Mouse (Mus musculus): ENCODE data around the gene Bcl11a. TPM values are rescaled to one million over a fixed set of nuclear protein-coding genes. Genes with fewer than 3 reads are reported as not detected.

Gene Bcl11a
- polyA plus RNA-seq, 1 experiment from 2014 or later = 42.5 TPM

- ATAC-seq (ENCODE audit: low FRiP score) (no peak), DNase-seq (ENCODE audit: low spot score, missing footprints) (no peak)
- no peaks in the 10 kb centered on the region for H3K9me3 ChIP-seq (ENCODE audit: control insufficient read depth, low read length)
- no peak overlapping the region for H3K9ac ChIP-seq (ENCODE audit: low read length)
- no peaks in the 10 kb centered on the region for H3K4me1 ChIP-seq (ENCODE audit: control insufficient read depth, insufficient read depth, low read length)
- no peak overlapping the region for H3K4me3 ChIP-seq (ENCODE audit: low read depth, low read length)
- H3K36me3 ChIP-seq (ENCODE audit: control insufficient read depth, insufficient read depth, low read length) = no peaks in the 10 kb centered on the region
- H3K27ac ChIP-seq (ENCODE audit: low read depth, low read length) = no peak overlapping the region
- no peaks in the 10 kb centered on the region for H3K27me3 ChIP-seq (ENCODE audit: control insufficient read depth, insufficient read depth, low read length)
- 73% methylated on average over 5 of the region's 5 CpGs for WGBS
- no peak overlapping the region for H3K4me2 ChIP-seq
Observed at GRCm38 (mm10) chr11:24184932-24185331, 107.1 kb downstream of the Bcl11a start.

GRCm38 (mm10) chr11:24190411-24190810 is 112.6 kb downstream of the Bcl11a start:
- H3K9ac ChIP-seq (ENCODE audit: low read length) = no peak overlapping the region
- no peak overlapping the region for H3K4me3 ChIP-seq (ENCODE audit: low read depth, low read length)
- H3K4me1 ChIP-seq (ENCODE audit: control insufficient read depth, insufficient read depth, low read length) = no peaks in the 10 kb centered on the region
- ATAC-seq (ENCODE audit: low FRiP score) = no peak
- no peak overlapping the region for H3K27ac ChIP-seq (ENCODE audit: low read depth, low read length)
- H3K4me2 ChIP-seq = no peak overlapping the region
- H3K36me3 ChIP-seq (ENCODE audit: control insufficient read depth, insufficient read depth, low read length) = no peaks in the 10 kb centered on the region
- H3K9me3 ChIP-seq (ENCODE audit: control insufficient read depth, low read length) = no peaks in the 10 kb centered on the region
- no peaks in the 10 kb centered on the region for H3K27me3 ChIP-seq (ENCODE audit: control insufficient read depth, insufficient read depth, low read length)
- 88% methylated on average over 3 of the region's 3 CpGs for WGBS
- DNase-seq (ENCODE audit: low spot score, missing footprints) = no peak

- Histone ChIP-seq H3K27me3 (ENCODE audit: control insufficient read depth, insufficient read depth, low read length) (no peaks in the 10 kb centered on the region), H3K9me3 (ENCODE audit: control insufficient read depth, low read length) (no peaks in the 10 kb centered on the region), H3K36me3 (ENCODE audit: control insufficient read depth, insufficient read depth, low read length) (no peaks in the 10 kb centered on the region), H3K4me1 (ENCODE audit: control insufficient read depth, insufficient read depth, low read length) (peaks cover 3% of the 10 kb centered on the region), H3K27ac (ENCODE audit: low read depth, low read length) (no peak overlapping the region), H3K4me2 (no peak overlapping the region), H3K4me3 (ENCODE audit: low read depth, low read length) (no peak overlapping the region), H3K9ac (ENCODE audit: low read length) (no peak overlapping the region)
- ATAC-seq (ENCODE audit: low FRiP score) (no peak; the same call in 1 of the 2 replicates), DNase-seq (ENCODE audit: low spot score, missing footprints) (peak; percentile 35)
- WGBS = 83% methylated on average over 4 of the region's 4 CpGs
Observed at GRCm38 (mm10) chr11:24196460-24197190, 118.8 kb downstream of the Bcl11a start.

GRCm38 (mm10) chr11:24197424-24197823 is 119.6 kb downstream of the Bcl11a start:
- H3K36me3 ChIP-seq (ENCODE audit: control insufficient read depth, insufficient read depth, low read length) = no peaks in the 10 kb centered on the region
- no peak for DNase-seq (ENCODE audit: low spot score, missing footprints)
- no peaks in the 10 kb centered on the region for H3K9me3 ChIP-seq (ENCODE audit: control insufficient read depth, low read length)
- no peak overlapping the region for H3K9ac ChIP-seq (ENCODE audit: low read length)
- H3K4me1 ChIP-seq (ENCODE audit: control insufficient read depth, insufficient read depth, low read length) = peaks cover 7% of the 10 kb centered on the region
- H3K4me2 ChIP-seq = no peak overlapping the region
- no peak overlapping the region for H3K4me3 ChIP-seq (ENCODE audit: low read depth, low read length)
- H3K27ac ChIP-seq (ENCODE audit: low read depth, low read length) = no peak overlapping the region
- no peaks in the 10 kb centered on the region for H3K27me3 ChIP-seq (ENCODE audit: control insufficient read depth, insufficient read depth, low read length)
- peak; percentile 31; the same call in 1 of the 2 replicates for ATAC-seq (ENCODE audit: low FRiP score)
- 74% methylated on average over 1 of the region's 1 CpGs for WGBS

GRCm38 (mm10) chr11:24199560-24199959 is 121.7 kb downstream of the Bcl11a start:
- no peak for DNase-seq (ENCODE audit: low spot score, missing footprints)
- no peaks in the 10 kb centered on the region for H3K9me3 ChIP-seq (ENCODE audit: control insufficient read depth, low read length)
- H3K27ac ChIP-seq (ENCODE audit: low read depth, low read length) = no peak overlapping the region
- no peaks in the 10 kb centered on the region; the same call in 1 of the 2 replicates for H3K27me3 ChIP-seq (ENCODE audit: control insufficient read depth, insufficient read depth, low read length)
- no peak for ATAC-seq (ENCODE audit: low FRiP score)
- H3K4me3 ChIP-seq (ENCODE audit: low read depth, low read length) = no peak overlapping the region
- 93% methylated on average over 3 of the region's 3 CpGs for WGBS
- H3K36me3 ChIP-seq (ENCODE audit: control insufficient read depth, insufficient read depth, low read length) = no peaks in the 10 kb centered on the region
- H3K4me1 ChIP-seq (ENCODE audit: control insufficient read depth, insufficient read depth, low read length) = peaks cover 15% of the 10 kb centered on the region
- no peak overlapping the region for H3K9ac ChIP-seq (ENCODE audit: low read length)
- H3K4me2 ChIP-seq = no peak overlapping the region

- peaks cover 15% of the 10 kb centered on the region for H3K4me1 ChIP-seq (ENCODE audit: control insufficient read depth, insufficient read depth, low read length)
- WGBS = 83% methylated on average over 5 of the region's 5 CpGs
Observed at GRCm38 (mm10) chr11:24200310-24200709, 122.5 kb downstream of the Bcl11a start.

GRCm38 (mm10) chr11:24201223-24201622 is 123.4 kb downstream of the Bcl11a start:
- DNase-seq (ENCODE audit: low spot score, missing footprints) (peak; percentile 41), ATAC-seq (ENCODE audit: low FRiP score) (no peak)
- H3K36me3 ChIP-seq (ENCODE audit: control insufficient read depth, insufficient read depth, low read length) = no peaks in the 10 kb centered on the region
- no peak overlapping the region for H3K27ac ChIP-seq (ENCODE audit: low read depth, low read length)
- no peaks in the 10 kb centered on the region for H3K9me3 ChIP-seq (ENCODE audit: control insufficient read depth, low read length)
- H3K9ac ChIP-seq (ENCODE audit: low read length) = no peak overlapping the region
- no peak overlapping the region for H3K4me3 ChIP-seq (ENCODE audit: low read depth, low read length)
- peaks cover 15% of the 10 kb centered on the region for H3K4me1 ChIP-seq (ENCODE audit: control insufficient read depth, insufficient read depth, low read length)
- 80% methylated on average over 4 of the region's 4 CpGs for WGBS
- no peak overlapping the region for H3K4me2 ChIP-seq
- no peaks in the 10 kb centered on the region; the same call in 1 of the 2 replicates for H3K27me3 ChIP-seq (ENCODE audit: control insufficient read depth, insufficient read depth, low read length)

More at GRCm38 (mm10) chr11:24200310-24200709, 122.5 kb downstream of the Bcl11a start:
- no peak overlapping the region for H3K9ac ChIP-seq (ENCODE audit: low read length)
- ATAC-seq (ENCODE audit: low FRiP score) (no peak), DNase-seq (ENCODE audit: low spot score, missing footprints) (no peak)
- no peak overlapping the region for H3K4me3 ChIP-seq (ENCODE audit: low read depth, low read length)
- H3K4me2 ChIP-seq = no peak overlapping the region
- H3K27ac ChIP-seq (ENCODE audit: low read depth, low read length) = no peak overlapping the region
- no peaks in the 10 kb centered on the region for H3K36me3 ChIP-seq (ENCODE audit: control insufficient read depth, insufficient read depth, low read length)
- H3K27me3 ChIP-seq (ENCODE audit: control insufficient read depth, insufficient read depth, low read length) = no peaks in the 10 kb centered on the region; the same call in 1 of the 2 replicates
- no peaks in the 10 kb centered on the region for H3K9me3 ChIP-seq (ENCODE audit: control insufficient read depth, low read length)

GRCm38 (mm10) chr11:24202641-24203361 is 124.9 kb downstream of the Bcl11a start:
- DNase-seq (ENCODE audit: low spot score, missing footprints) = peak; percentile 88

GRCm38 (mm10) chr11:24203489-24203888 is 125.6 kb downstream of the Bcl11a start:
- Histone ChIP-seq H3K27ac (ENCODE audit: low read depth, low read length) (0 out of 2 replicates have a peak overlapping the region, but pooled peaks have one; percentile 6), H3K36me3 (ENCODE audit: control insufficient read depth, insufficient read depth, low read length) (no peaks in the 10 kb centered on the region), H3K27me3 (ENCODE audit: control insufficient read depth, insufficient read depth, low read length) (no peaks in the 10 kb centered on the region; the same call in 1 of the 2 replicates), H3K9me3 (ENCODE audit: control insufficient read depth, low read length) (no peaks in the 10 kb centered on the region), H3K9ac (ENCODE audit: low read length) (0 out of 2 replicates have a peak overlapping the region, but pooled peaks have one; percentile 24), H3K4me2 (no peak overlapping the region), H3K4me1 (ENCODE audit: control insufficient read depth, insufficient read depth, low read length) (peaks cover 12% of the 10 kb centered on the region; the same call in 1 of the 2 replicates), H3K4me3 (ENCODE audit: low read depth, low read length) (no peak overlapping the region)
- 96% methylated on average over 1 of the region's 1 CpGs for WGBS
- DNase-seq (ENCODE audit: low spot score, missing footprints) = peak; percentile 77
- 0 out of 2 replicates have a peak, but pooled peaks have one; percentile 19 for ATAC-seq (ENCODE audit: low FRiP score)

More at GRCm38 (mm10) chr11:24202641-24203361, 124.9 kb downstream of the Bcl11a start:
- peak overlapping the region; percentile 22; the same call in 1 of the 2 replicates for H3K4me2 ChIP-seq
- 25% methylated on average over 7 of the region's 7 CpGs for WGBS
- peak overlapping the region; percentile 24; the same call in 1 of the 2 replicates for H3K9ac ChIP-seq (ENCODE audit: low read length)
- ATAC-seq (ENCODE audit: low FRiP score) = peak; percentile 83
- peaks cover 12% of the 10 kb centered on the region; the same call in 1 of the 2 replicates for H3K4me1 ChIP-seq (ENCODE audit: control insufficient read depth, insufficient read depth, low read length)
- peak overlapping the region; percentile 6; the same call in 1 of the 2 replicates for H3K27ac ChIP-seq (ENCODE audit: low read depth, low read length)
- no peaks in the 10 kb centered on the region for H3K36me3 ChIP-seq (ENCODE audit: control insufficient read depth, insufficient read depth, low read length)
- H3K27me3 ChIP-seq (ENCODE audit: control insufficient read depth, insufficient read depth, low read length) = no peaks in the 10 kb centered on the region; the same call in 1 of the 2 replicates
- H3K4me3 ChIP-seq (ENCODE audit: low read depth, low read length) = no peak overlapping the region
- H3K9me3 ChIP-seq (ENCODE audit: control insufficient read depth, low read length) = no peaks in the 10 kb centered on the region
